Mouse (Mus musculus) neural tube, embryonic 15.5 days (tissue): Measurements from ENCODE around the gene Psg18. TPM values are rescaled to one million over a fixed set of nuclear protein-coding genes. Genes with fewer than 3 reads are reported as not detected.
"Not testable (repeated sequence)": the region's sequence is repeated elsewhere in the genome, so short reads cannot be mapped to it uniquely, and the experiment has no call there.

Source experiments
- ATAC-seq: fragments of 200-750 bp; cut with Nextera tagmentation; 2 replicates; pipeline ENCODE4 v1.8.0; 2017; ENCODE audit warnings: mild to moderate bottlenecking, moderate TSS enrichment, moderate library complexity; ENCODE audit not compliant: low FRiP score
- H3K27ac ChIP-seq: fragments of 300-500 bp; sonication (generic); replicated peaks from 2 replicates; pipeline ENCODE4 v1.5.1; 2015; ENCODE audit warnings: mild to moderate bottlenecking, inconsistent platforms
- H3K27me3 ChIP-seq: fragments of 300-500 bp; sonication (generic); replicated peaks from 2 replicates; pipeline ENCODE4 v1.6.1; 2015; ENCODE audit warnings: inconsistent platforms
- H3K36me3 ChIP-seq: fragments of 300-500 bp; sonication (generic); 2 replicates; pipeline ENCODE4 v1.6.1; 2015; ENCODE audit warnings: inconsistent platforms
- H3K4me1 ChIP-seq: fragments of 300-500 bp; sonication (generic); 2 replicates; pipeline ENCODE4 v1.6.1; 2015; ENCODE audit warnings: inconsistent platforms
- H3K4me2 ChIP-seq: fragments of 300-500 bp; sonication (generic); 2 replicates; pipeline ENCODE4 v1.6.1; 2015; ENCODE audit warnings: inconsistent platforms, mild to moderate bottlenecking, moderate library complexity
- H3K4me3 ChIP-seq: fragments of 300-500 bp; sonication (generic); replicated peaks from 2 replicates; pipeline ENCODE4 v1.5.1; 2015; ENCODE audit warnings: mild to moderate bottlenecking, inconsistent platforms
- H3K9ac ChIP-seq: fragments of 300-500 bp; sonication (generic); replicated peaks from 2 replicates; pipeline ENCODE4 v1.6.1; 2015; ENCODE audit warnings: mild to moderate bottlenecking, inconsistent platforms
- H3K9me3 ChIP-seq: fragments of 300-500 bp; sonication (generic); replicated peaks from 2 replicates; pipeline ENCODE4 v1.6.1; 2016; ENCODE audit warnings: inconsistent platforms
- WGBS: fragments of 180-500 bp; shearing (Covaris S2); methylation state at CpG from one replicate; pipeline ENCODE4 v1.1.7; 2015; ENCODE audit warnings: mixed read lengths; 5-methylcytosine and 5-hydroxymethylcytosine counted together
- polyA plus RNA-seq: library from polyadenylated mRNA; unstranded; fragments of >200 nt; fragmentation: Nextera tagmentation; extraction: Ambion mirVana; gene quantifications from 2 replicates; pipeline ENCODE4 v1.2.1, GENCODE M21; 2015

The Psg18 gene
- not detected in 2 replicates for polyA plus RNA-seq

DNA sequence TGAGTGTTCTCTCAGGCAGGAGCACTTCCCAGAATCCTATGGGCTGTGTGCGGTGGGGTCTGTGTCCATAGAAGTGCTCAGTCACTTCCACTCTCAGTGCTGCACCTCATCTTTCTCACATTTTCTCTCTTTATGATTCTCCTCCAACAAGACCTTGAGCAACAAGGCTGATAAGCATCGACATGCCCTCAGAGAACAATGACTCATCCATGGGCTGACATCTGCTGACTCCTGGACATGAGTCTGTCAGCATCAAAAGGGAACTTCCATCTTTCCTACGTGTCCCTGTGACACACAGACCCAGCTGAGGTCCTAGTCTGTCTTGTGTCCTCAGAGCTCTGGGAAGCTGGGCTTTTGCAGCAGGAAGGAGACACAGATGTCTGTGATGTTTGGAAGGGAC is at the start of gene Psg18:
Gene Psg18, minus strand, starts transcription at position 101 of the 400 bp plus-strand sequence.
- ATAC-seq, H3K4me3 ChIP-seq, H3K27me3 ChIP-seq, H3K4me2 ChIP-seq, H3K36me3 ChIP-seq, H3K27ac ChIP-seq, H3K9ac ChIP-seq, H3K4me1 ChIP-seq: not testable (repeated sequence)
- 0 out of 2 replicates have a peak, but pooled peaks cover 13% of the 10 kb centered on the region for H3K9me3 ChIP-seq
- WGBS, result 78% methylated on average over 3 of the region's 3 CpGs

DNA sequence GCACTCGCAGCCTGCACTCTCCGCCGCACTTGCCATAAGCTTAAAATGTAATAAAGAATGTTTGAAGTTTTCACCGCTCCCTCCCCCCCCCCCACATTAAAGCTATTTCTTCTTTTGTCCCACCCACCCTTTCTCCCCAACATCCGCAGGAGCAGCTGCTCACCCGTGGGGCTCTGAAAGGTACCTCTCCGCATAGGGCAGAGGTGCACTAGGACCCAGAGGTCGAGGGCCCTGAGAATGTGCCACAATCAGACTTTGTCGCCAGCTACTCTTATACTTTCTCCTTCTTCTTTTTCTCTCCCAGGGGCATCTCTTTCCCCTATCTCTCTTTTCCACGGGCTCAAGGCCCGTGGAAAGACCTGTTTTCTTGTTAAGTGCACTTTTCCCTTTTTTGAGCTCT is 48.6 kb upstream of the Psg18 start:
- H3K27ac ChIP-seq, result no peak overlapping the region
- H3K9ac ChIP-seq, result no peak overlapping the region
- H3K4me3 ChIP-seq, result peak overlapping the region; percentile 28
- 0 out of 2 replicates have a peak, but pooled peaks cover 6% of the 10 kb centered on the region for H3K9me3 ChIP-seq
- no peak for ATAC-seq
- H3K27me3 ChIP-seq, result no peaks in the 10 kb centered on the region
- peak overlapping the region; percentile 11 for H3K4me2 ChIP-seq
- WGBS, result 33% methylated on average over 10 of the region's 11 CpGs
- no peaks in the 10 kb centered on the region for H3K36me3 ChIP-seq
- H3K4me1 ChIP-seq, result no peaks in the 10 kb centered on the region

DNA sequence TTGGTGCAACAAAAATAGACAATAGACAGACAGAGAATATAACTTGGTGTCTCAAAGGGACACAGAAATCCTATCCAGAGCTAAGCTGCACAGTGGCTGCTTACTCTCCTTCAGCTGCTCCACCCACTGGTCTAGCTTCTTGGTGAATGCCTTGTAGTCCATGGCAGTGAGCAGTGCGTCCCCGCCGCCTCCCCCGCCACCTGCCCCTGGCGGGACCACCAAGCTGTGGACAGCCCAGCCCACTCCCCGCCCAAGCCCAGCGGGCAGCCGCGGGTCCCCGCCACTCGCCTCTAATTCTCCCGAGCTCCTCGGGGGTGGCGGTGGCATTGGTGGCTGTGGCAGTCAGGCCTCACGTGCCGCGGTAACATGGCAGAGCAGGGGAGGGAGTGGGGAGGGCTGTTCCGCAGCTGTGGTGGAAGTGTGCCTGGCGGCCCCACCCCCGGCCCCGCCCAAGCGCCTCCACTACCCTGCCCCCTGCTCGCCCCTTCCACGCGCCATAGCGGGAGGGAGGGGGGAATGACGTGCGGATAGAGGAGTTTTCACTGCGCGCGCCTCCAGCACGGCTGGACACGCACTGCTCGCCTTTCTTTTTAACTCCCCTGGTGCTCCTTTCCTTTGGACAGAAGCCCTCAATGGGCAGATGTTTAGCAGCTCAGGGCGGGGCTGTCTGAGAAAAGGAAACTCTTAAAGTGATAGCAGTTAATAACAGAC is 47.9 kb upstream of the Psg18 start:
- Histone ChIP-seq H3K36me3 (no peaks in the 10 kb centered on the region), H3K27ac (no peak overlapping the region), H3K9me3 (0 out of 2 replicates have a peak, but pooled peaks cover 3% of the 10 kb centered on the region), H3K4me3 (peak overlapping the region; percentile 28), H3K27me3 (no peaks in the 10 kb centered on the region), H3K4me2 (peak overlapping the region; percentile 11), H3K4me1 (no peaks in the 10 kb centered on the region), H3K9ac (no peak overlapping the region)
- ATAC-seq, result peak; percentile 79
- 33% methylated on average over 34 of the region's 35 CpGs for WGBS

DNA sequence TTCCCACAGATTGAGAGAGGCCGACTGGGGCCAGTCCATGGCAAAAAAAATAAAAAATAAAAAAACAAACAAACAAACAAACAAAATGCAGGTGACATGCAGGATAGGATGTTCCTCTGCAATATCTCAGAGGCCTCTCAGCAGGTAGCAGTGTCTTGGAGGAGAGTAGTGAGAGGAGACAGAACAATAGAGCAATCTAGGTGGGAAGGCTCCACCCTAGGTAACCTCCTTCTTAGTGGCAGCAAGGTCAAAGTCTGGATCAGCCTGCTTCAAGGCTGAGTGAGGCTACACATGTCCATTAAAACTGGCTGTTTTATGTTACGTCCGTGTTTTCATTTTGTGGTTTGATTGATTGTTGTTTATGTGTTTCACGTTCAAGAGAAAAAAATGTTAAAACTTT is 36.7 kb upstream of the Psg18 start:
- not testable (repeated sequence) for H3K27me3 ChIP-seq, H3K4me1 ChIP-seq, H3K9me3 ChIP-seq, H3K27ac ChIP-seq, H3K9ac ChIP-seq, ATAC-seq, H3K36me3 ChIP-seq, H3K4me2 ChIP-seq, H3K4me3 ChIP-seq
- WGBS, result 85% methylated on average over 4 of the region's 4 CpGs

DNA sequence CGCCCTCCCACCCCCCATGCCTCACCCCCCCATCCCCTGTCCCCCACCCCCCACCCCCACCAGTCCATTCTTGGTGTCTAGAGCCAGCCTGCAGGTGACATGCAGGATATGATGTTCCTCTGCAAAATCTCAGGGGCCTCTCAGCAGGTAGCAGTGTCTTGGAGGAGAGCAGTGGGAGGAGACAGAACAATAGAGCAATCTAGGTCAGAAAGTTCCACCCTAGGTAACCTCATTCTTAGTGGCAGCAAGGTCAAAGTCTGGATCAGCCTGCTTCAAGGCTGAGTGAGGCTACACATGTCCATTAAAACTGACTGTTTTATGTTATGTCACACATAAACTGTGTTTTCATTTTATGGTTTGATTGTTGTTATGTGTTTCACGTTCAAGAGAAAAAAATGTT is 23.5 kb upstream of the Psg18 start:
- H3K4me2 ChIP-seq, result no peak overlapping the region
- no peaks in the 10 kb centered on the region for H3K4me1 ChIP-seq
- H3K36me3 ChIP-seq, result no peaks in the 10 kb centered on the region
- H3K9ac ChIP-seq, result no peak overlapping the region
- peaks cover 14% of the 10 kb centered on the region for H3K9me3 ChIP-seq
- 60% methylated on average over 2 of the region's 2 CpGs for WGBS
- H3K4me3 ChIP-seq, result no peak overlapping the region
- no peak for ATAC-seq
- no peak overlapping the region for H3K27ac ChIP-seq
- no peaks in the 10 kb centered on the region for H3K27me3 ChIP-seq

DNA sequence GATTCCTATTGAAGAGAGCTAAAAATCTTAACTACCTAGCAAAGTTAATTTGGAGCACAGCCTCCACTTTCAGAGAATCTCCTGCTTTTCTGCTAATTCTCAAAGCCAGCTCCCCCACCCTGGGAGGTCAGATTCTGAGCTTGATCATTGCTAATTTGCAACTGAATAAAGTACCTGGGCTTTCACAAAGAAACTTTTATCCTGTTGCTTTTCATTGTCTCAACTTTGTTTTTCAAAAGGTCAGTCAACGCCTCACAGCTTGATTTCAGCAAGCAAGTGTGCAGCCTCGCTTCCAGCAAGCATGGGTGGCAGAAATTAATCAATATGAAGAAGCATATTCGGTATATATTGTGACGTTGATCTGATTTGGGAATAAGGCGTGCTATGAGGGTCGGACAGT is 19.4 kb downstream of the Psg18 start:
- H3K9ac ChIP-seq, H3K4me2 ChIP-seq, H3K27me3 ChIP-seq, H3K36me3 ChIP-seq, H3K27ac ChIP-seq, H3K4me1 ChIP-seq, ATAC-seq, H3K4me3 ChIP-seq: not testable (repeated sequence)
- 77% methylated on average over 6 of the region's 6 CpGs for WGBS
- peaks cover 17% of the 10 kb centered on the region for H3K9me3 ChIP-seq

Other genes with a start within 250 kb of the Psg18 start
- not detected in 2 replicates for gene Igfl3, start 178.5 kb downstream of the Psg18 start, polyA plus RNA-seq
- gene Mill1, start 109.7 kb downstream of the Psg18 start, polyA plus RNA-seq, result not detected in 2 replicates
- gene Psg28, start 77.0 kb upstream of the Psg18 start, polyA plus RNA-seq, result not detected in 2 replicates
- not detected in 2 replicates for gene Psg26, start 129.2 kb upstream of the Psg18 start, polyA plus RNA-seq
- gene Psg25, start 177.3 kb upstream of the Psg18 start, polyA plus RNA-seq, result not detected in 2 replicates
- not detected in 2 replicates for gene Psg27, start 212.3 kb upstream of the Psg18 start, polyA plus RNA-seq